Mouse (Mus musculus) heart, adult 2 months (tissue): ENCODE results near the gene Ypel2. TPM values are rescaled to one million over a fixed set of nuclear protein-coding genes. Genes with fewer than 3 reads are reported as not detected.
A peak's percentile ranks its signal among the peaks of the same experiment; 100 is the strongest.

Experiments
- DNase-seq, 2 experiments: peaks; one replicate each; pipeline ENCODE4 v3.0.0; 2021
- H3K27ac ChIP-seq: fragments of 200-600 bp; 2 replicates; pipeline ENCODE4 v1.8.1; 2022
- H3K27me3 ChIP-seq: fragments of 200-500 bp; 2 replicates; pipeline ENCODE4 v1.6.1; 2012; ENCODE audit warnings: mild to moderate bottlenecking, low read length, inconsistent platforms, mixed read lengths; ENCODE audit not compliant: control insufficient read depth, insufficient read depth
- H3K36me3 ChIP-seq: fragments of 200-500 bp; 2 replicates; pipeline ENCODE4 v1.6.1; 2012; ENCODE audit warnings: low read length, inconsistent platforms; ENCODE audit not compliant: control insufficient read depth, insufficient read depth
- H3K4me1 ChIP-seq: fragments of 200-500 bp; 2 replicates; pipeline ENCODE4 v1.6.1; 2011; ENCODE audit warnings: low read length; ENCODE audit not compliant: control insufficient read depth, insufficient read depth
- H3K4me3 ChIP-seq: fragments of 200-600 bp; 2 replicates; pipeline ENCODE4 v1.8.1; 2022
- H3K79me2 ChIP-seq: fragments of 200-500 bp; replicated peaks from 2 replicates; pipeline ENCODE4 v1.6.1; 2012; ENCODE audit warnings: mild to moderate bottlenecking, inconsistent platforms, low read length, moderate library complexity, mixed read lengths; ENCODE audit not compliant: control insufficient read depth, insufficient read depth
- H3K9ac ChIP-seq: fragments of 200-500 bp; 2 replicates; pipeline ENCODE4 v1.6.1; 2012; ENCODE audit warnings: low read depth, mild to moderate bottlenecking, control low read depth, inconsistent platforms, low read length, mixed read lengths
- CTCF ChIP-seq: fragments of 200-600 bp; IDR thresholded peaks from 2 replicates; pipeline ENCODE4 v1.8.1; 2022; ENCODE audit warnings: antibody characterized with exemption, mild to moderate bottlenecking, moderate library complexity
- EP300 ChIP-seq: fragments of 200-500 bp; IDR thresholded peaks from 2 replicates; pipeline ENCODE4 v1.6.1; 2011; ENCODE audit warnings: low read depth, low read length, control low read depth; ENCODE audit not compliant: insufficient read depth
- POLR2A ChIP-seq: fragments of 200-500 bp; IDR thresholded peaks from 2 replicates; pipeline ENCODE4 v1.6.1; 2011; ENCODE audit warnings: mild to moderate bottlenecking, low read depth, low read length, control low read depth; ENCODE audit not compliant: insufficient read depth
- WGBS: fragments of 180-500 bp; shearing (Covaris S2); methylation state at CpG from one replicate; pipeline ENCODE4 v1.1.7; 2018; 5-methylcytosine and 5-hydroxymethylcytosine counted together
- intact Hi-C: fragments of 180-260 bp; cut with DNase I; formaldehyde crosslinking; loops from one replicate; pipeline ENCODE4 v1.15.1; 2025
- polyA plus RNA-seq: library from polyadenylated mRNA; depleted of rRNA; stranded (reverse); fragments of >200 nt; gene quantifications from 2 replicates; pipeline ENCODE4 v1.2.3, GENCODE M21; 2012
- total RNA-seq, 2 experiments: library from RNA; stranded (reverse); gene quantifications; 2 replicates each; pipeline ENCODE4 v1.2.3; 2021

Ypel2 gene
- total and polyA plus RNA-seq, 3 experiments = 7.9 to 26.3 (median 11.6) TPM

DNA sequence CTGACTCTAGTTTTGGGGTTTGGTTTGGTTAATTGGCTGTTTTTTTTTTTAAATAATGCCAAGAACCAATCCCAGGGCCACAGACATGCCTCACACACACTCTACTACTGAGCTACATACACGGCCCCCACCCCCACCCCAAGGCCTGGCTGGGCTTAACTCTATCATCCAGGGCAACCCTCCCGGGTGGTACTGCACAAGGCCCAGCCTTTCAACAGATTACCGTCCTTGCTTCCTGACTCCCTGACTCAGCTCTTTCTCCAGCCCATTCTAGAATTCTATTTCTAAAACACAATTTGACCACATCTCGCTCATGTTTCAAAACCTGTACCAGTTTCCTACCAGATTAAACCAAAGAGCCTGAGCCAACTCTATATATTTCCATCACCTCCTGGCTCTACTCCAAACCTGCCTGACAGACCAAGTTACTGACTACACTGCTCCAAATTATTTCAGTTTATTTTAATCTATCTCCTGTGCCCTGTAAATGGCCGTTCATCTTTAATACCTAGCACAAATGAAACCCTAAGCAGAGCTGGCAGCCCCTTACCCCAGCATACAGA is 12.2 kb downstream of the Ypel2 start:
- no peaks in the 10 kb centered on the region for H3K27me3 ChIP-seq
- TF ChIP-seq POLR2A = no peak
- TF ChIP-seq CTCF = no peak
- no peak for TF ChIP-seq EP300
- H3K4me3 ChIP-seq = no peak overlapping the region
- H3K4me1 ChIP-seq = peaks cover 3% of the 10 kb centered on the region
- DNase-seq = no peak
- intact Hi-C loops = no loop called here
- peaks cover 11% of the 10 kb centered on the region for H3K79me2 ChIP-seq
- WGBS = 33% methylated on average over 5 of the region's 5 CpGs
- no peak overlapping the region for H3K9ac ChIP-seq
- H3K36me3 ChIP-seq = peaks cover 12% of the 10 kb centered on the region
- H3K27ac ChIP-seq = no peak overlapping the region

DNA sequence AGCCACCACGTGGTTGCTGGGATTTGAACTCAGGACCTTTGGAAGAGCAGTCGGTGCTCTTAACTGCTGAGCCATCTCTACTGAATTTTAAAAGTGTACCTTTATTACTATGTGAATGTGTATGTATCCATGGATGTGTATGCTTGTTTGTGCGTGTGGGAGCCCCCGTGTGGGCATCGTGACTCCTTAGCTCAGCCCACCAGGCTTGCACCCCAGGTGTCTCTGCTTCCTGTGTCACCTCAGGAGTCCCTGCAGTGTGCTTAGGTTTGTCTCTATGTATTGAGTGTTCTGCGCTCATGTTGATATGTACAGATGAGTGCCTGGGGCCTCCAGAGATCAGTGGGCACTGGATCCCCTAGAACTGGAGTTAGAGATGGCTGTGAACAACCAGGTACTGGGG is 13.0 kb downstream of the Ypel2 start:
- Histone ChIP-seq H3K4me3 (no peak overlapping the region), H3K27ac (no peak overlapping the region), H3K79me2 (peaks cover 11% of the 10 kb centered on the region), H3K36me3 (peaks cover 11% of the 10 kb centered on the region), H3K9ac (no peak overlapping the region), H3K27me3 (no peaks in the 10 kb centered on the region), H3K4me1 (peaks cover 4% of the 10 kb centered on the region)
- WGBS = 91% methylated on average over 6 of the region's 6 CpGs
- TF ChIP-seq EP300 (no peak), CTCF (no peak), POLR2A (no peak)
- DNase-seq = no peak
- intact Hi-C loops = no loop called here

DNA sequence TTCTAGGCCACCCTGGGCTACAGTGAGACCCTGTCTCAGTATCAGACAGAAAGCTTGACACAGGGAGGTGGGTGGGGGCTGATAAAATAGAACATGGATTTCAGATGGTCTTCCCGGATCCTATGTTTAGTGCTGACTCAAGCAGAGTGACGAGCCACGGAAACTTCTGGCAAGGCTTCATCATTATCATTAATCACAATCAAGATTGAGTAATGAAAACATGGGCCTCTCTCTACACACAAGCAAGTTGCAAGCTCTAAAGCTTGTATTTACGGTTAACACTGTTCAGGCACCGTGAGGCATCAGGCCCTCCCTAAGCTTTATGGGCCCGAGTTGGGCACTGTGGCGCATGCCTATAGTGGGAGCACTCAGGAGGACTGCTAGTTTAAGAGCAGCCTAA is 13.7 kb downstream of the Ypel2 start:
- 82% methylated on average over 7 of the region's 7 CpGs for WGBS
- no peak for TF ChIP-seq CTCF
- no peak for TF ChIP-seq EP300
- no peak for TF ChIP-seq POLR2A
- Histone ChIP-seq H3K9ac (no peak overlapping the region), H3K36me3 (peaks cover 4% of the 10 kb centered on the region), H3K4me1 (peaks cover 1% of the 10 kb centered on the region), H3K4me3 (no peak overlapping the region), H3K79me2 (peaks cover 9% of the 10 kb centered on the region), H3K27ac (no peak overlapping the region), H3K27me3 (no peaks in the 10 kb centered on the region)
- intact Hi-C loops = no loop called here
- DNase-seq = no peak

DNA sequence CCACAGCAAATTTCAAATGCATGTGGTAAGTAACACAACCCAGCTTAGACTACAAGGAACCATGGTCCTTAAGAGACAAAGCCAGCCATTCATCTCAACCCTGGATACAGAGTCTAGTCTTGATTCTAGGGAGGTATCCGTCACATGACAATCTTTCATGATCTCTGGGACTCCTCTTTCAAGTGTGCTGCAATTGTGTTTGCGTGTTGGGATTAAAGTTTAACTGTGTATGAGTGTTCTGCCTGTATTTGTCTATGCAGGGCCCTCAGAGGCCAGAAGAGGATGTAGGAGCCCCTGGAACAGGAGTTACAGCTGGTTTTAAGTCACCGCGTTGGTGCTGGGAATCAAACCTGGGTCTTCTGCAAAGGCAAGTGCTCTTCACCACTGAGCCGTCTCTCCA is 16.3 kb downstream of the Ypel2 start:
- H3K27ac ChIP-seq = no peak overlapping the region
- TF ChIP-seq CTCF = no peak
- no peak overlapping the region for H3K9ac ChIP-seq
- H3K36me3 ChIP-seq = peaks cover under 1% of the 10 kb centered on the region
- 97% methylated on average over 5 of the region's 5 CpGs for WGBS
- no peak for DNase-seq
- H3K4me1 ChIP-seq = peaks cover 9% of the 10 kb centered on the region
- H3K4me3 ChIP-seq = no peak overlapping the region
- no peaks in the 10 kb centered on the region for H3K27me3 ChIP-seq
- peaks cover 9% of the 10 kb centered on the region; the same call in 1 of the 2 replicates for H3K79me2 ChIP-seq
- intact Hi-C loops = no loop called here

DNA sequence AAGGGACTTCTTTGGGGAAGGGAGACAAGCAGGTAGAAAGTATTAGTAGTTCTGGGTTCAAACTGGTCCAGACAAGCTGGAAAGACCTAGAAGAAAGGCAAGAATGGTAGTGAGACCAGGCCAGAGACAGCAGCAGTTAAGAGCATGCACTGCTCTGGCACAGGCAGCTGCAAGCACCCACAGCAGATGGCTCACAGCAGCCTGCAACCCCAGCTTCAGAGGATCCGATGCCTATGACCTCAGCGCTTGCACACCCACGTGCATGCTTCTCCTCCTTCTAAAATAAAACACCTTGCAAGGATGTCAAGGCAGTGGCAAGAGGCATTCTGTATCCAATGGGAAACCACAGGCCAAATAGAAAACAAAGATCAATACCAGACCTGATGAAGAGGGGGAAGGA is 19.1 kb downstream of the Ypel2 start:
- TF ChIP-seq EP300 (no peak), POLR2A (no peak), CTCF (no peak)
- DNase-seq = no peak
- no peak overlapping the region for H3K9ac ChIP-seq
- 68% methylated on average over 3 of the region's 3 CpGs for WGBS
- intact Hi-C loops = no loop called here
- H3K4me1 ChIP-seq = peaks cover 9% of the 10 kb centered on the region; the same call in 1 of the 2 replicates
- peaks cover 3% of the 10 kb centered on the region; the same call in 1 of the 2 replicates for H3K79me2 ChIP-seq
- no peaks in the 10 kb centered on the region; the same call in 1 of the 2 replicates for H3K36me3 ChIP-seq
- H3K27me3 ChIP-seq = no peaks in the 10 kb centered on the region
- no peak overlapping the region for H3K27ac ChIP-seq
- H3K4me3 ChIP-seq = no peak overlapping the region

DNA sequence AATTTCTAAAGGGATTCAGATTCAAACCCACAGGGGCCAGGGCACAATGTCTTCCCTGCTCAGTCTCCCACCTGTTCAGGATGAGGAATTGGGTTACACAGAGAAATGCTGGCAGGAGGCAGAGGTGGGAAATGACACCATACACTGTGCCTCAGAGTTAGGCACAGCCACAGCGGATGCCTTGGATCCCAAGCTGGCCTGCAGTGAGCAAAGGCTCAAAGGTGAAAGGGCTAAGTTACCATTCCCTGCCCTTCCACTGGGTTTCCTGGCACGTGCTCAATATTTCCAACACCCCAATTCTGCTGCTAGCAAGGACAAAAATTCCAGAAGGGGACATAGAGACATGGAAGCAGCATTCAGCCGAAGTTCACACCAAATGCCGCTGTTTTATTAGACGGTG is 20.3 kb downstream of the Ypel2 start:
- peak in 1 of 2 experiments; percentile 6 for DNase-seq
- Histone ChIP-seq H3K4me1 (peaks cover 9% of the 10 kb centered on the region; the same call in 1 of the 2 replicates), H3K36me3 (no peaks in the 10 kb centered on the region; the same call in 1 of the 2 replicates), H3K79me2 (peaks cover 1% of the 10 kb centered on the region; the same call in 1 of the 2 replicates), H3K4me3 (no peak overlapping the region), H3K27ac (no peak overlapping the region), H3K27me3 (no peaks in the 10 kb centered on the region), H3K9ac (no peak overlapping the region)
- intact Hi-C loops = no loop called here
- TF ChIP-seq POLR2A = no peak
- TF ChIP-seq CTCF = no peak
- no peak for TF ChIP-seq EP300
- WGBS = 77% methylated on average over 5 of the region's 5 CpGs
